Mouse (Mus musculus) kidney, adult 2 months (tissue): ENCODE results near the gene Rae1.

Experiments
- CTCF ChIP-seq: fragments of 200-500 bp; conservative IDR thresholded peaks from 2 replicates; pipeline ENCODE4 v1.5.1; 2011; ENCODE audit warnings: low read depth, mild to moderate bottlenecking, control low read depth, low read length, moderate library complexity, mixed read lengths; ENCODE audit not compliant: insufficient read depth, insufficient read length
- POLR2A ChIP-seq: fragments of 200-500 bp; IDR thresholded peaks from one replicate; pipeline ENCODE4 v1.6.1; 2011; ENCODE audit warnings: low read depth, low read length, control low read depth

- TF ChIP-seq POLR2A, result no peak
- TF ChIP-seq CTCF, result no peak
These were observed 26.8 kb downstream of the Rae1 start for GRCm38 (mm10) chr2:173026688-173027131.
